Comparison of ENCODE assay signal across 16 mouse cellular contexts in genomic region chr19:33053199-33053867, GRCm38 (mm10).
"Had no signal": no experiment of that assay in that cellular context is flagged by ENCODE, and none has a peak within 500 bp of the region (broad histone marks: within the 10 kb centered on the region; RNA-seq: fewer than 3 reads in every experiment).

No protein-coding gene starts in this region.

- H3K4me1 ChIP-seq: limb, embryonic 15.5 days; stomach, embryonic 15.5 days had no signal

- H3K9me3 ChIP-seq: limb, embryonic 15.5 days; liver, embryonic 12.5 days; neural tube, embryonic 13.5 days; stomach, embryonic 15.5 days had no signal

- H3K9ac ChIP-seq: limb, embryonic 15.5 days; liver, embryonic 12.5 days; lung, embryonic 14.5 days; neural tube, embryonic 13.5 days; stomach, embryonic 15.5 days had no signal

- H3K4me3 ChIP-seq: limb, embryonic 15.5 days; liver, embryonic 12.5 days; neural tube, embryonic 13.5 days; stomach, embryonic 15.5 days had no signal

- DNase-seq: kidney, postnatal 36 days; layer of hippocampus, adult 9-11 months; layer of hippocampus, postnatal 36 days; lung, embryonic 14.5 days; lung, postnatal 14 days; midbrain, embryonic 14.5 days; retina, postnatal 1 day; right cerebral cortex, postnatal 4 days; spleen, adult 18-20 months; thymus, adult 2 months; thymus, postnatal 25 days had no signal

- H3K4me2 ChIP-seq: limb, embryonic 15.5 days; liver, embryonic 12.5 days; lung, embryonic 14.5 days; neural tube, embryonic 13.5 days; stomach, embryonic 15.5 days had no signal

- ATAC-seq: liver, embryonic 12.5 days had no signal

- H3K36me3 ChIP-seq: limb, embryonic 15.5 days; liver, embryonic 12.5 days; neural tube, embryonic 13.5 days; stomach, embryonic 15.5 days had no signal

- H3K27me3 ChIP-seq: limb, embryonic 15.5 days; liver, embryonic 12.5 days; neural tube, embryonic 13.5 days; stomach, embryonic 15.5 days had no signal

- H3K27ac ChIP-seq: kidney, postnatal 0 days; limb, embryonic 15.5 days; liver, embryonic 12.5 days; neural tube, embryonic 13.5 days; stomach, embryonic 15.5 days had no signal
